Mouse (Mus musculus) midbrain, embryonic 11.5 days (tissue): ENCODE data around the gene Exoc8. TPM values are rescaled to one million over a fixed set of nuclear protein-coding genes. Genes with fewer than 3 reads are reported as not detected.

Source experiments
- ATAC-seq: fragments of 200-750 bp; cut with Nextera tagmentation; 2 replicates; pipeline ENCODE4 v1.8.0; 2017; ENCODE audit warnings: moderate TSS enrichment, moderate library complexity; ENCODE audit not compliant: low FRiP score
- DNase-seq: peaks from one replicate; pipeline ENCODE4 v3.0.0; 2015; ENCODE audit warnings: low spot score; ENCODE audit errors: missing footprints
- H3K27ac ChIP-seq: fragments of 300-500 bp; sonication (generic); 2 replicates; pipeline ENCODE4 v1.5.1; 2014; ENCODE audit warnings: low read depth, low read length
- H3K27me3 ChIP-seq: fragments of 300-500 bp; sonication (generic); 2 replicates; pipeline ENCODE4 v1.6.1; 2014; ENCODE audit warnings: mild to moderate bottlenecking, low read length, moderate library complexity, mixed read lengths; ENCODE audit not compliant: control insufficient read depth, insufficient read depth
- H3K36me3 ChIP-seq: fragments of 300-500 bp; sonication (generic); 2 replicates; pipeline ENCODE4 v1.6.1; 2014; ENCODE audit warnings: mild to moderate bottlenecking, low read length, moderate library complexity, mixed read lengths; ENCODE audit not compliant: control insufficient read depth, insufficient read depth
- H3K4me1 ChIP-seq: fragments of 300-500 bp; sonication (generic); 2 replicates; pipeline ENCODE4 v1.6.1; 2014; ENCODE audit warnings: low read length; ENCODE audit not compliant: control insufficient read depth, insufficient read depth
- H3K4me2 ChIP-seq: fragments of 300-500 bp; sonication (generic); 2 replicates; pipeline ENCODE4 v1.6.1; 2014; ENCODE audit warnings: mild to moderate bottlenecking, moderate library complexity
- H3K4me3 ChIP-seq: fragments of 300-500 bp; sonication (generic); 2 replicates; pipeline ENCODE4 v1.5.1; 2014; ENCODE audit warnings: low read depth, low read length
- H3K9ac ChIP-seq: fragments of 300-500 bp; sonication (generic); 2 replicates; pipeline ENCODE4 v1.6.1; 2014; ENCODE audit warnings: low read length
- H3K9me3 ChIP-seq: fragments of 300-500 bp; sonication (generic); 2 replicates; pipeline ENCODE4 v1.6.1; 2016; ENCODE audit warnings: low read length; ENCODE audit not compliant: control insufficient read depth
- WGBS: fragments of 180-500 bp; shearing (Covaris S2); extraction: QIAGEN DNeasy Blood & Tissue Kit; methylation state at CpG from one replicate; pipeline ENCODE4 v1.1.7; 2014; 5-methylcytosine and 5-hydroxymethylcytosine counted together
- polyA plus RNA-seq: library from polyadenylated mRNA; unstranded; fragments of >200 nt; fragmentation: Nextera tagmentation; extraction: Ambion mirVana; gene quantifications from 2 replicates; pipeline ENCODE4 v1.2.1, GENCODE M21; 2014

The Exoc8 gene
- polyA plus RNA-seq, 1 experiment from 2014 or later, result 7.1 TPM

DNA sequence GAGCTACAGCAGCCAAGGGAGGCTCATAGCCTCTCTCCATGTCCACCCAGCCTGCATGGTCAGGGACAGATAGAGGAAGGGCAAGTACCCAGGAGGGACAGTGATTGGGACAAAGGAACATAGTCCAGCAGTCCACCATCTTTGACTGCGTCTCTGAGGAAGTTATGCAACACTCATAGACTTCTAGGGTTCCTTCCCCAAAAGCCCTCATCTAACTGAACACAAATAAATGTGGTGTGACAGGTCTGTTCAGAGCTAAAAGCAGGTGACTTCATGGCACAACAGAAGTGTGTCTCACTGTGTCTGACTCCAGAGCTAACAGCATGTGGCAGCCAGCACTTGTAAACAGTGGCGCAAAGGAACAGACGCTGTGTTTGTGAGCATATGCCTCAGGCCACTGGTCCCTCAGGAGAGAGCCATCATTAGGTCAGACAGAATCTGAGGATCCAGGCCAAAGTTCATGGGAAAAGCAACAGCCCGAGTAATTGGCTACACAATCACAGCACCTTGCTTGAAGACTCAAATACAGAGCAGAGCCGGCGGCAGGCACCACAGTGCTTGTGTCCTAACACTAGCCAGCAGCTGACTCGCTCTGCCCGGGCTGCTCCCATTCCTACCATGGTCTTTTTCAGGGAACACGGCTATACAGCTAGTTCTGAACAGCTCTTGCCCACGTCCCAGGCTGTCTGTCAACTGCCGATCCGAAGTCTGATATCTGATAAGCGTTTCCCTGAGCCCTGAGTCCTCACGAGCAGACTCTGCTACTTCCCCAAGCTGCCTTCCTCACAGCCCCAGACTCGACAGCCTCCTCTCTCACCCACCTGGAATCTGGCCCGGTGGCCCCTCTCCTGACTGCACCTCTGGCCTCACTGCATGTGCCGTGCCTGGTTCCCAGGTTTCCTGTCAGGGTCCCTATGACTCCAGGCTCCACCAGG is 14.7 kb upstream of the Exoc8 start:
- Histone ChIP-seq H3K9ac (no peak overlapping the region), H3K4me3 (no peak overlapping the region), H3K27me3 (no peaks in the 10 kb centered on the region), H3K4me2 (no peak overlapping the region), H3K36me3 (peaks cover 22% of the 10 kb centered on the region), H3K27ac (no peak overlapping the region), H3K9me3 (no peaks in the 10 kb centered on the region), H3K4me1 (no peaks in the 10 kb centered on the region)
- ATAC-seq (no peak), DNase-seq (no peak)
- WGBS, result 87% methylated on average over 17 of the region's 17 CpGs

DNA sequence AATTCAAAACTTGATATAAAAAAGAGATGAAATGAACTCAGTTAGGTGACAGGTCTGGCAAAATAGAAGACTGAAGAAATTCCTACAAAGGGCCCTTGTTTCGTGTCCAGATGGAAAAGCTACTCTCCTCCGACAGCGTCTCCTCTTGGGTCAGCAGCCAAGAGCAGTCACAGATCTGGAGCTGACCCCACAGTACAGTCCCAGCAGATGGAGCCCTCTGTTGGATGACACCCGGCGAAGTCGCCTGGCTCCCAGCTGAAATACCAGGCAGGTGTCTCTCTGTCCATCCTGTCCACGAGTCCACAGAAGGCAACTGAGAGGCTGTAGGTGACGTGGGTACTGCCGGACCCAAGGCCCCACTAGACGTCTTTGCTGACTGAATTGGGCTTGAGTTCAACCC is 12.8 kb upstream of the Exoc8 start:
- no peak for ATAC-seq
- DNase-seq, result no peak
- Histone ChIP-seq H3K27ac (no peak overlapping the region), H3K9me3 (no peaks in the 10 kb centered on the region), H3K4me2 (no peak overlapping the region), H3K4me3 (no peak overlapping the region), H3K4me1 (no peaks in the 10 kb centered on the region), H3K36me3 (peaks cover 22% of the 10 kb centered on the region), H3K9ac (no peak overlapping the region), H3K27me3 (no peaks in the 10 kb centered on the region)
- WGBS, result 89% methylated on average over 10 of the region's 10 CpGs

DNA sequence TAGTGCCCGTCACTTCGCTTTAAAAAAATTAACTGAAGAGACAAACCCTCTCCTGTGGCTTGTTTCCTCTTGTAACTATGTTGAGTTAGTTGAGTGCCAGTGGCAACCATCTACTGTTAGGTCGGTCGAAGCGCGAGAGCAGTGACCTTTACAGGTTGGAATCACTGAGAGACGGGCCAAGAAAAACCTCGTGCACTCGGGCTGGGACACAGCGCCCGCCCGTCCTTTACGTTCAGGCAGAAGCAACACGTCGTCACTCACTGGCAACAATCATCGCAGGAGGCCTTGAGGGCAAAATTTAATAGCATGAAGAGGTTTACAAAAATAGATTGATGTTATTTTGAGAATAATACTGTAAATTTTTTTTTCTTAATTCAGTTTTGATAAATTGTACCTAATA is 12.4 kb upstream of the Exoc8 start:
- Histone ChIP-seq H3K27ac (no peak overlapping the region), H3K9me3 (no peaks in the 10 kb centered on the region), H3K36me3 (peaks cover 21% of the 10 kb centered on the region), H3K4me1 (no peaks in the 10 kb centered on the region), H3K27me3 (no peaks in the 10 kb centered on the region), H3K4me3 (no peak overlapping the region), H3K4me2 (no peak overlapping the region), H3K9ac (no peak overlapping the region)
- DNase-seq (no peak), ATAC-seq (no peak)
- WGBS, result 97% methylated on average over 16 of the region's 16 CpGs

DNA sequence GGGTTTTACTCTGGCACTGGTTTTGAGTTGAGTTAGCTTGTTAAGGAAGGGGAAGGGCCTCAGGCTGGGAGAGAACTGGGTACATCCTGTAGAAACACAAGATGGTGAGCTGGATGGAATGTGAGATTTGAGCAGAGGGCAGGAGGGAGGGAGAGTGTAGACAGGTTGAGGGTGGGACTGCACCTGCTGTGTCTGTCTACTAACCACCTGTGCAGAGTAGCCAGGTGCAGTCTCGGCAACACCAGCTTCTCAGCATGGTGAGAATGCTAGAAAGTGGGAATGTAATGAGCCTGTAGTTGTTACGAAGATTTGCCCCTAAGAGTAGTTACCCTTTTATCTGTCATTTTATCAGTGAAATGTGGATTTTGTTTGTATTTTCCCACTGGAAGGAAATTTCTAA is 8.0 kb upstream of the Exoc8 start:
- Histone ChIP-seq H3K36me3 (peaks cover 12% of the 10 kb centered on the region), H3K9me3 (no peaks in the 10 kb centered on the region), H3K27ac (no peak overlapping the region), H3K4me2 (no peak overlapping the region), H3K9ac (no peak overlapping the region), H3K27me3 (no peaks in the 10 kb centered on the region), H3K4me1 (no peaks in the 10 kb centered on the region), H3K4me3 (no peak overlapping the region)
- DNase-seq (no peak), ATAC-seq (no peak)
- 93% methylated on average over 2 of the region's 2 CpGs for WGBS

DNA sequence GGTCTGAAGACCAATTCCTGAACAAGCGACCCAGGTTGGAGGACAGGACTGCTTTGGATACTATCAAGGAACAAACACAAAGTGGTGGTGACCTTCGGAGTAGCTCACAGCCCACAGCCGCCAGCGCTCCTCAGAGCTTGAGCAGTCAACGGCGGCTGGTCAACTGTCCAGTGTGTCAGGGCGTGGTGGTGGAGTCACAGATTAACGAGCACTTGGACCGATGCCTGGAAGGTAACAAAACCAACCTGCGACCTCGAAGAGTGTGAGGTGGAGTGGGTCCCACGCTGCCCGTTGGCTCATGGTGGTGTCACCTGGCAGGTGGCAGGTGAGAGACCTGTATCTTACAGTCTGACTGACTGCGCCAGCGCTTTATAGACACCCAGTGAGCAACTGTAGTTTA is 5.7 kb upstream of the Exoc8 start:
- Histone ChIP-seq H3K27ac (no peak overlapping the region), H3K27me3 (no peaks in the 10 kb centered on the region), H3K4me1 (peaks cover 8% of the 10 kb centered on the region), H3K4me3 (no peak overlapping the region), H3K36me3 (peaks cover 16% of the 10 kb centered on the region), H3K9me3 (no peaks in the 10 kb centered on the region), H3K4me2 (no peak overlapping the region), H3K9ac (no peak overlapping the region)
- 96% methylated on average over 15 of the region's 15 CpGs for WGBS
- ATAC-seq (no peak), DNase-seq (no peak)

DNA sequence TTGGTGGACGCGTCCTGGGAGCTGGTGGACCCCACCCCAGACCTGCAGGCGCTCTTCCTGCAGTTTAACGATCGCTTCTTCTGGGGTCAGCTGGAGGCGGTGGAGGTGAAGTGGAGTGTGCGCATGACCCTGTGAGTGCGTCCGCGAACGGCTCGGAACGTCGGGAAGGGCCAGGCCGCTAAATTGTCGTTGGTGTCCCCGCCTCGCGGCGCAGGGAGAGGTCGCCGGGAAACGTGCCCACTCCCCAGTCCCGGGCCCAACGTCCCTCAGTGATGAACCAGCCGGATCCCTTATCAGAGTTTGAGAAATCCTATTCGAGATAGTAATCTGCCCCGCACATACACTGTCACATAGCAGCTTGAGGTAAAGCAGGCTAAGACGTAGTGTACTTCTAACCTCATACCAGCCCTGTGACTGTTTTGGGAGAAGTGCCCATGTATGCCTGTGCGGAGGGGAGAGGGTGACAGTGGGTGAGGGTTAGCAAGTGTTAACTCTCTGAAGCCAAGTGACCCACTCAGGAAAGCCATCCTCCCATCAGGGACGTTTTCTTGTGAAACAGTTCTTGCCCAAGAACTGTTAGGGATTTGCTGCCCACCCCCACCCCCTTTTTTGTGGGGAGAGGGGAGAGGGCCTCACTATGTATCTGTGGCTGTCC is 873 bp upstream of the Exoc8 start:
- Histone ChIP-seq H3K27ac (peak overlapping the region; percentile 22; the same call in 1 of the 2 replicates), H3K9ac (peak overlapping the region; percentile 84), H3K4me3 (peak overlapping the region; percentile 95), H3K36me3 (peaks cover 7% of the 10 kb centered on the region), H3K4me1 (peaks cover 18% of the 10 kb centered on the region), H3K4me2 (peak overlapping the region; percentile 100), H3K27me3 (no peaks in the 10 kb centered on the region), H3K9me3 (no peaks in the 10 kb centered on the region)
- DNase-seq (no peak), ATAC-seq (no peak; the same call in 1 of the 2 replicates)
- 7% methylated on average over 31 of the region's 31 CpGs for WGBS

DNA sequence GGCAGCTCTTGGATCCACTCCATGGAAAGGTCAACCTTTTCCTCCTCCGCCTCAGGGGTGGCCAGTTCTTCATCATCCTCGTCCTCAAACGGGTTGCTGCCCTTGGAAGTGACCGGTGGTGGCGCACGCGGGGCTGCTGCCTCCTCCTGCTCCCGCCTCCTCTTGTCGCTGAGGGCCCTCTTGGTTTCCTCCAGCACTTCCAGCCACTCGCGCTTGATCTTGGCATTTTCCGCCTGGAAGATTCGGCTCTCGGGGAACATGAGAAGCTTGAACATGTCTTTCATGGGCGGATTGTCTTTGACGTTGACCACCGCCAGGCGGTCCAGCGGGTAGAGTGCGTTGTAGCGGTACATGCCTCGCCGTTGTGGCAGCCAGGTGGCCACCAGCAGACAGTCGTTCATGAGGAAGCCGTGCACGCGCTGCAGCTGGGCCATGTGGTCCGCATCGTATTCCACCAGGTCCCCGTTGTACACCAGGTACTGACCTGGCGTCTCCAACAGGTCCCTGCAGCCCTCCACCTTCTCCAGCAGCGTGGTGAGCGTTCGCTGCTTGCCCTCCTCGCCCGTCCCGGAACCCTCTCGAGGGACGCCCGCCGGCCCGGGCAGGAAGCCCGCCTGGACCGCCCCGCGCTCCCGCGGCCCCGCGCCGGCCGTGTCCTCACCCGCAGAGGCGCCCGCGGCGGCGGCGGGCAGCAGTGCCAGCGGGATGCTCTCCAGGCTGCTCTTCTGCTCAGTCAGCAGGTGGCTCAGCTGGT is 696 bp downstream of the Exoc8 start:
- ATAC-seq (peak; percentile 55), DNase-seq (peak; percentile 96)
- H3K4me3 ChIP-seq, result peak overlapping the region; percentile 95
- peak overlapping the region; percentile 35; the same call in 1 of the 2 replicates for H3K27ac ChIP-seq
- no peaks in the 10 kb centered on the region for H3K27me3 ChIP-seq
- peak overlapping the region; percentile 100 for H3K4me2 ChIP-seq
- H3K9me3 ChIP-seq, result no peaks in the 10 kb centered on the region
- peak overlapping the region; percentile 84 for H3K9ac ChIP-seq
- peaks cover 18% of the 10 kb centered on the region for H3K4me1 ChIP-seq
- H3K36me3 ChIP-seq, result peaks cover 5% of the 10 kb centered on the region; the same call in 1 of the 2 replicates
- WGBS, result 2% methylated on average over 60 of the region's 60 CpGs

DNA sequence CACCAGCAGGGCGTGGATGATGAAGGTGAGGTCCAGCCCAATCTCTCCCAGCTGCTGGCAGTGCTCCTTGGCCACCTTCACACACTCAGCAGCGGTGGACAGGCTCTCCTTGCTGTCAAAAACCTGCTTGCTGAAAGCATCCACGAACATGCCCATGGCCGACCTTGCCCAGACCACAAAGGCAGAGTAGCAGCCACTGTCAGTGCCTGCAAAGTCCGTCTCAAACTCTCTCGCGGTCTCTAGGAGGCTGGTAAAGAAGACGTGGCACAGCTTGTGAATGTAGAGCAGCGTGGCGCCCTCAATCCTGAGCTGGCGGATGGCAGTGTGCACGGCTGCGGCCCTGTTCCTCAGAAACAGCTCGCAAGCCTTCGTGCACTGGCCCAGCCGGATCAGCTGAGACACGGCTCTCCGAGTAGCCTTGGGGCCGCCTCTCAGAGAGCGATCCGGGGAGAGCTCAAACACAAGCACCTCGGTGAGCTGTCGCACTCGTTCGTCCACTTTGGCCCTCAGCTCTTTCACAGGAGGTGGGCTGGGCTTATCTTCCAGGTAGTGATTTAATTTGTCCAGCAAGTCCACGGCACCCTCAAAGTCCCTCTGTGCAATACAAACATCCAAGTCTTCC is 1.4 kb downstream of the Exoc8 start:
- Histone ChIP-seq H3K27me3 (no peaks in the 10 kb centered on the region), H3K36me3 (peaks cover 5% of the 10 kb centered on the region; the same call in 1 of the 2 replicates), H3K27ac (no peak overlapping the region), H3K4me2 (peak overlapping the region; percentile 100), H3K4me1 (peaks cover 18% of the 10 kb centered on the region), H3K9ac (no peak overlapping the region), H3K4me3 (peak overlapping the region; percentile 95), H3K9me3 (no peaks in the 10 kb centered on the region)
- 86% methylated on average over 26 of the region's 26 CpGs for whole genome bisulfite sequencing
- no peak for DNase-seq
- no peak for ATAC-seq
